ENCODE assay signal across 8 mouse cellular contexts in the genomic region with DNA sequence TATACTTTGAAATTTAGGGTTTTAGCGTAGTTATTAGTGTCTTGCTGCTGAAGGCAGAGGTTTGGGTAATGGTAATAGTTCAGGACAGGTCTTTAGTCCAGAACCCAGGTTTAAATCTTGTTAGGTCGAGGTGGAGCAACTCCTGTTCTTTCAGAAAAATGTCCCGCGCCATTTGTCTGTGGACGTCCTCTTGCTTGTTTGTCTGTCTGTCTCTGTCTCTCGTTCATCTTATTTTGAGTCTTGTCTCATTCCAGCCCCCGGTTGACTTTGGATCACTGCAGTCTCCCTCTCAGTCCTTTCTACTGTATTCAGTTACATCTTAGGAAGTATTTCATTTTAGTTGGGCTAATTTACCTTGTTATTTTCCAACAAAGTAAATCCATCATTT. TPM values are rescaled to one million over a fixed set of nuclear protein-coding genes. Genes with fewer than 3 reads are reported as not detected.
DNase-seq lines count a peak whose midpoint lies in the region; ATAC-seq and TF ChIP-seq lines count a peak whose summit lies in the region.

No protein-coding gene starts in this region.

- peaks cover 23% of the 10 kb centered on the region for H3K4me1 ChIP-seq in hindbrain, embryonic 15.5 days (replicated peaks)
- H3K4me1 ChIP-seq in midbrain, embryonic 16.5 days (ENCODE audit: control insufficient read depth, insufficient read depth, low read length), result peaks cover 16% of the 10 kb centered on the region

- no peak for TF ChIP-seq CTCF in layer of hippocampus, adult 2 months (conservative IDR thresholded peaks at IDR 0.05)

- 2% methylated on average over 7 of the region's 7 CpGs for WGBS in hindbrain, embryonic 15.5 days
- 3% methylated on average over 7 of the region's 7 CpGs for WGBS in midbrain, embryonic 16.5 days

- H3K36me3 ChIP-seq in hindbrain, embryonic 15.5 days, result peaks cover 12% of the 10 kb centered on the region
- no peaks in the 10 kb centered on the region; the same call in 1 of the 2 replicates for H3K36me3 ChIP-seq in midbrain, embryonic 16.5 days (ENCODE audit: control insufficient read depth, insufficient read depth, low read length)

- no peaks in the 10 kb centered on the region for H3K9me3 ChIP-seq in hindbrain, embryonic 15.5 days
- no peaks in the 10 kb centered on the region for H3K9me3 ChIP-seq in midbrain, embryonic 16.5 days (replicated peaks; ENCODE audit: control insufficient read depth, low read length, poor library complexity, severe bottlenecking)

- H3K9ac ChIP-seq in hindbrain, embryonic 15.5 days, result peak overlapping the region; percentile 73
- H3K9ac ChIP-seq in midbrain, embryonic 16.5 days (ENCODE audit: low read depth, low read length), result peak overlapping the region; percentile 88

- no peak for ATAC-seq in hindbrain, embryonic 15.5 days (ENCODE audit: low FRiP score, low read depth)
- no peak for ATAC-seq in midbrain, embryonic 16.5 days

- no peaks in the 10 kb centered on the region for H3K27me3 ChIP-seq in hindbrain, embryonic 15.5 days
- no peaks in the 10 kb centered on the region for H3K27me3 ChIP-seq in midbrain, embryonic 16.5 days (ENCODE audit: control insufficient read depth, insufficient read depth, low read depth, low read length)

- H3K27ac ChIP-seq in layer of hippocampus, adult 2 months, result peak overlapping the region; percentile 93
- peak overlapping the region; percentile 86 for H3K27ac ChIP-seq in hindbrain, embryonic 15.5 days (replicated peaks)
- peak overlapping the region; percentile 88 for H3K27ac ChIP-seq in midbrain, embryonic 16.5 days (ENCODE audit: low read length)

- no peak for DNase-seq in layer of hippocampus, adult 2 months (ENCODE audit: low spot score in 2 of 2)
- no peak for DNase-seq in layer of hippocampus, postnatal 14 days (ENCODE audit: low spot score in 2 of 2)
- DNase-seq in c-Kit-positive CD71-positive TER-119-positive erythroid progenitor cells, embryonic 14.5 days (ENCODE audit: low spot score), result peak; percentile 34
- DNase-seq in urinary bladder, adult 2 months (ENCODE audit: low spot score), result no peak
- DNase-seq in ovary, postnatal 10 days (ENCODE audit: low spot score), result no peak
- DNase-seq in spleen, adult 12 weeks (ENCODE audit: low spot score), result no peak

- peak overlapping the region; percentile 98 for H3K4me3 ChIP-seq in layer of hippocampus, adult 2 months
- H3K4me3 ChIP-seq in hindbrain, embryonic 15.5 days, result peak overlapping the region; percentile 85
- H3K4me3 ChIP-seq in midbrain, embryonic 16.5 days (ENCODE audit: low read depth, low read length), result peak overlapping the region; percentile 93

- peak overlapping the region; percentile 79 for H3K4me2 ChIP-seq in hindbrain, embryonic 15.5 days
- peak overlapping the region; percentile 79 for H3K4me2 ChIP-seq in midbrain, embryonic 16.5 days (ENCODE audit: low read length)

RNA-seq across cellular contexts. Expression of gene Arnt, which starts 0.8 kb away (rescaled TPM):
- 10 to 100 TPM; 36.0 to 45.1 TPM for total RNA-seq in layer of hippocampus, adult 2 months (2021)
- 10 to 100 TPM; 35.7 to 36.9 TPM for total RNA-seq in layer of hippocampus, postnatal 14 days (2021)
- polyA plus RNA-seq in hindbrain, embryonic 15.5 days (2015; fragmentation: Nextera tagmentation; extraction: Ambion mirVana), result 15.8 and 17.5 TPM in 2 replicates
- polyA plus RNA-seq in midbrain, embryonic 16.5 days (2015; fragmentation: Nextera tagmentation; extraction: Ambion mirVana), result 18.4 and 18.8 TPM in 2 replicates
- polyA plus RNA-seq in urinary bladder, adult 2 months (2012; rRNA removed), result 44.8 and 51.4 TPM in 2 replicates

RNA-seq across cellular contexts. Expression of gene 4930558C23Rik, which starts 32.3 kb away (rescaled TPM):
- total RNA-seq in layer of hippocampus, adult 2 months (2021), result not detected
- not detected for total RNA-seq in layer of hippocampus, postnatal 14 days (2021)
- polyA plus RNA-seq in hindbrain, embryonic 15.5 days (2015; fragmentation: Nextera tagmentation; extraction: Ambion mirVana), result not detected in 2 replicates
- not detected in 2 replicates for polyA plus RNA-seq in midbrain, embryonic 16.5 days (2015; fragmentation: Nextera tagmentation; extraction: Ambion mirVana)
- polyA plus RNA-seq in urinary bladder, adult 2 months (2012; rRNA removed), result not detected in 2 replicates
